Mouse (Mus musculus) heart, adult 2 months (tissue): ENCODE measurements around the gene Gigyf2. TPM values are rescaled to one million over a fixed set of nuclear protein-coding genes. Genes with fewer than 3 reads are reported as not detected.

Experiments used
- DNase-seq, 2 experiments: peaks; one replicate each; pipeline ENCODE4 v3.0.0; 2021
- H3K27ac ChIP-seq: fragments of 200-600 bp; 2 replicates; pipeline ENCODE4 v1.8.1; 2022
- H3K27me3 ChIP-seq: fragments of 200-500 bp; 2 replicates; pipeline ENCODE4 v1.6.1; 2012; ENCODE audit warnings: mild to moderate bottlenecking, low read length, inconsistent platforms, mixed read lengths; ENCODE audit not compliant: control insufficient read depth, insufficient read depth
- H3K36me3 ChIP-seq: fragments of 200-500 bp; 2 replicates; pipeline ENCODE4 v1.6.1; 2012; ENCODE audit warnings: low read length, inconsistent platforms; ENCODE audit not compliant: control insufficient read depth, insufficient read depth
- H3K4me1 ChIP-seq: fragments of 200-500 bp; 2 replicates; pipeline ENCODE4 v1.6.1; 2011; ENCODE audit warnings: low read length; ENCODE audit not compliant: control insufficient read depth, insufficient read depth
- H3K4me3 ChIP-seq: fragments of 200-600 bp; 2 replicates; pipeline ENCODE4 v1.8.1; 2022
- H3K79me2 ChIP-seq: fragments of 200-500 bp; replicated peaks from 2 replicates; pipeline ENCODE4 v1.6.1; 2012; ENCODE audit warnings: mild to moderate bottlenecking, inconsistent platforms, low read length, moderate library complexity, mixed read lengths; ENCODE audit not compliant: control insufficient read depth, insufficient read depth
- H3K9ac ChIP-seq: fragments of 200-500 bp; 2 replicates; pipeline ENCODE4 v1.6.1; 2012; ENCODE audit warnings: low read depth, mild to moderate bottlenecking, control low read depth, inconsistent platforms, low read length, mixed read lengths
- CTCF ChIP-seq: fragments of 200-600 bp; IDR thresholded peaks from 2 replicates; pipeline ENCODE4 v1.8.1; 2022; ENCODE audit warnings: antibody characterized with exemption, mild to moderate bottlenecking, moderate library complexity
- EP300 ChIP-seq: fragments of 200-500 bp; IDR thresholded peaks from 2 replicates; pipeline ENCODE4 v1.6.1; 2011; ENCODE audit warnings: low read depth, low read length, control low read depth; ENCODE audit not compliant: insufficient read depth
- POLR2A ChIP-seq: fragments of 200-500 bp; IDR thresholded peaks from 2 replicates; pipeline ENCODE4 v1.6.1; 2011; ENCODE audit warnings: mild to moderate bottlenecking, low read depth, low read length, control low read depth; ENCODE audit not compliant: insufficient read depth
- WGBS: fragments of 180-500 bp; shearing (Covaris S2); methylation state at CpG from one replicate; pipeline ENCODE4 v1.1.7; 2018; 5-methylcytosine and 5-hydroxymethylcytosine counted together
- intact Hi-C: fragments of 180-260 bp; cut with DNase I; formaldehyde crosslinking; loops from one replicate; pipeline ENCODE4 v1.15.1; 2025
- polyA plus RNA-seq: library from polyadenylated mRNA; depleted of rRNA; stranded (reverse); fragments of >200 nt; gene quantifications from 2 replicates; pipeline ENCODE4 v1.2.3, GENCODE M21; 2012
- total RNA-seq, 2 experiments: library from RNA; stranded (reverse); gene quantifications; 2 replicates each; pipeline ENCODE4 v1.2.3; 2021

Gene Gigyf2
- total and polyA plus RNA-seq, 3 experiments: 19.3 to 47.7 (median 47.4) TPM

DNA sequence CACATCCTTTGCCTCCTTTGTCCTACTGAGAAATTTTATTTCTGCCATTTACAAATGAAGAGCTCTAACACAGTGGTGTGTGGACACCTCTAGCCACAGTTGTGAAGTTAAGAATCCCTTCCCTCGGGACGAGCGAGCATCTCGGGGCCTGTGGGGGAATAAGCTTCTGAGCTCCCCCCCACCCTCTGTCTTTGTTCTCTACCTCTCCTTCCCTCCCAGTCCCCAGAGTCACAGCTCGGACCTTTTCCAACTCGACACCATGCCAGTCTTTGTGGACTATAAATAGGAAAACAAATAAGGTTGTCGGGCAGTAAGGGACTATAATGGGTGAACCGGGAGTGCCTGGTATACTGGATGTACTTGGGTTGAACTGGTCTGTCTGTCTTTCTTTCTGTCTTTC lies 35.4 kb upstream of the Gigyf2 start:
- Histone ChIP-seq H3K27ac (no peak overlapping the region), H3K36me3 (no peaks in the 10 kb centered on the region), H3K27me3 (no peaks in the 10 kb centered on the region), H3K4me1 (peaks cover 2% of the 10 kb centered on the region), H3K9ac (no peak overlapping the region), H3K4me3 (no peak overlapping the region), H3K79me2 (no peaks in the 10 kb centered on the region)
- 44% methylated on average over 8 of the region's 8 CpGs for WGBS
- intact Hi-C loops: no loop called here
- peak; percentile 40 to 45 for DNase-seq
- TF ChIP-seq CTCF (no peak), EP300 (no peak), POLR2A (no peak)

DNA sequence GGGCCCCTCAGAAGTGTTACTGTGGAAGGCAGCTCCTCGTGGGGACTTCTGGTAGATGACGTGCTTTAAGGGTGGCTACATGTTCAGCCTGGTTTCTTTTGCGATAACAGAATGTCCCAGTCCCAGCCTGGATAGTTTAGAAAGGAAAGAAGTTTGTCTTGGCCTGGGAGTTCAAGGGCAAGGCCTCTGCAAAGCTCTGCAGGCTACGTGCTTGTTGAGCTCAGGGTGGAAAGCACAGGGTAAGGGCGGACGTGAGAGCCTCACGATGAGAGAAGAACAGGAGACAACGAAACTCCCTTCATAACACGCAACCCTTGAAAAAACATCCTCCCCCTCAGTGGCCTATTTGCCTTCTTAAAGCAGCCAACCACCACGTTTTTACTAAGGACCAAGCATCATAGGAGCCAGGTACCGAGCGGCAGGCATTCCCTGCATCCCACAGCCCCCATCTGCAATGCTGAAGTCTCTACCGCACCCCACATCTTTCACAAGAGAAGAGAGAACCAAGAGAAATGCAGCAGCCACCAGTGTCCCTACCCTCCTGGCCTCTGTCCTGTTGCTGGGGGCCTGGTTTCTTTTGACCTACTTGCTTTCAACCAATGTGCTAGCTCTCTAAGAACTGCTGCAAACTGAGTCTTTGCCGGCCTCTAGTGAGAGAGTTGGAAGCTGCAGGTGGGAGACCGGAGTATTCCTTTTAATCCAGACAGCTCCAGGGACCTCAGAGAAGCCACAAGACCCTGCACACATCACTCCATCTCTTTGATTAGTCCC lies 34.2 kb upstream of the Gigyf2 start:
- H3K79me2 ChIP-seq: no peaks in the 10 kb centered on the region
- peak overlapping the region; percentile 28 for H3K27ac ChIP-seq
- intact Hi-C loops: loop anchor here (1.0 to 2.0 kb wide), 2 partner anchors 34 to 46 kb away; no protein-coding TSS in a partner anchor
- TF ChIP-seq EP300 (no peak), CTCF (peak; percentile 70), POLR2A (no peak)
- DNase-seq: peak; percentile 53 to 55
- no peak overlapping the region for H3K4me3 ChIP-seq
- H3K9ac ChIP-seq: no peak overlapping the region
- no peaks in the 10 kb centered on the region for H3K27me3 ChIP-seq
- no peaks in the 10 kb centered on the region for H3K36me3 ChIP-seq
- 63% methylated on average over 15 of the region's 15 CpGs for WGBS
- H3K4me1 ChIP-seq: peaks cover 2% of the 10 kb centered on the region

DNA sequence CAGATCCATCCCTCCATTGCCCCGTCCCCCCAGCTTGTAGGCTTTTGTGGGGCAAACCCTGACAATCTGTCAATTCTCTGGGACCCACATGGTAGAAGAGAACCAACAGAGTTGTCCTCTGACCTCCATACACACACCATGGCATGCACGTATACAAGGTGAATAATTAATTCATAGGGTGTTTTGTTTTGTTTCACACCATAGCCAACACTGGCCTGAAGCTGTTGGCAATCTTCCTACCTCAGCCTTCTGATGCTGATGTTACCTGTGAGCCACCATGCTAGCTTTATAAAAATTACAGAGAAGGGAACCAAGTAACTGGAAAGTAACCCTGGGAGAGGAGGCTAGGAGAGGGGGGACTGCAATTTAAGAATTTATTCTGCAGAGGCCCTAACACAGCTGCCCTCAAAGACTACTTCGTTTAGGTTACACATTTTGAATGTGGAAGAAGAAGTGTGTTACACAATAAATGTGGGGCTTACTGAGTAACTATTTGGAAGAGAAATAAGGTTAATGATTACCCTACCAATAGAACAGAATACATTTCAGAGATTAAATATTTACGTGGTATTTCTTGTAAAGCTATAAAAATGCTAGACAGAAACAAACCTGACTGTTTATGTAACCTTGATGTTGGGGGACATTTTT lies 32.6 kb upstream of the Gigyf2 start:
- H3K9ac ChIP-seq: no peak overlapping the region
- no peak overlapping the region for H3K4me3 ChIP-seq
- no peak overlapping the region for H3K27ac ChIP-seq
- intact Hi-C loops: no loop called here
- no peaks in the 10 kb centered on the region for H3K79me2 ChIP-seq
- TF ChIP-seq CTCF: no peak
- no peak for TF ChIP-seq POLR2A
- TF ChIP-seq EP300: no peak
- 79% methylated on average over 4 of the region's 4 CpGs for WGBS
- DNase-seq: no peak
- no peaks in the 10 kb centered on the region for H3K36me3 ChIP-seq
- no peaks in the 10 kb centered on the region for H3K27me3 ChIP-seq
- peaks cover 2% of the 10 kb centered on the region for H3K4me1 ChIP-seq

DNA sequence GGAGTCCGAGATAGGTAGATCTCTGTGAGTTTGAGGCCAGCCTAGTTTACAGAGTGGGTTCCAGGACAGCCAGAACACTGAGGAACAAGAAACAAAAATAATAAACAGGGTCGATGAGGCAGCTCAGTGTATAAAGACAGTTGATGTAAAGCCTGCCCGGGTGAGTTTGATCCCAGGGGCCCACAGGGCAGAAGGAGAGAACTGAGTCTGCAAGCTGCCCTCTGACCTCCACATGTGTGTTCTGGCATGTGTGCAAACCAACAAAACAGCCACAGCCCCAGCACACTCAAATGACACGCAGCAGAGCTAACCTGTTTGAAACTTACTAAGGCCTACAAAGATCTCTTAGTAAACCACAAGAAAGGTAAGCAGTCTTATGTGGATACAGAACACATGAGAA lies 31.8 kb upstream of the Gigyf2 start:
- TF ChIP-seq CTCF: no peak
- TF ChIP-seq POLR2A: no peak
- no peak for TF ChIP-seq EP300
- intact Hi-C loops: no loop called here
- no peak for DNase-seq
- no peaks in the 10 kb centered on the region for H3K27me3 ChIP-seq
- no peak overlapping the region for H3K9ac ChIP-seq
- no peak overlapping the region for H3K4me3 ChIP-seq
- WGBS: 64% methylated on average over 4 of the region's 4 CpGs
- no peaks in the 10 kb centered on the region for H3K79me2 ChIP-seq
- peaks cover 2% of the 10 kb centered on the region for H3K4me1 ChIP-seq
- H3K36me3 ChIP-seq: no peaks in the 10 kb centered on the region
- no peak overlapping the region for H3K27ac ChIP-seq

DNA sequence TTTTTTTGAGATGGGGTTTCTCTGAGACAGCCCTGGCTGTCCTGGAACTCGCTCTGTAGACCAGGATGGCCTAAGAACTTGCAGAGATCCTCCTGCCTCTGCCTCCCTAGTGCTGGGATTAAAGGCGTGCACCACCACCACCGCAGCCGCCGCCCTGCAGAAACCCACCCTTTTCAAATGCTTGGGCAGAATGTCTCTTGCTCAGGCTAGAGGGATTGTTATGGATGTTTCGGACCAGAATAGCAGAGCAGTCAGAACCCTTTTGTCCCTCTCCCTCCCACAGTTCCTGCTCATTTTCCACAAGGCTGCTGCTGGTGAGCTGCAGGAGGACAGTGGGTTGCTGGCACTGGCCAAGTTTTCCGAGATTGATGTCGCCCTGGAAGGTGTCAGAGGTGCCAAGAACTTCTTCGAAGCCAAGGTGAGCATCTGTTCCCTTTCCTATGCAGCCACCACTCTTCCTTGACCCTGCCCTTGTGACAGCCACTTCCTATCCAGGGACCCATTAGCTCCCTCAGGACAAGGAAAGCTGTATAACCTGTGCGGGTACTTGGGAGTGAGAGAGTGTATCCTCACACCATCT lies 29.4 kb upstream of the Gigyf2 start:
- H3K36me3 ChIP-seq: no peaks in the 10 kb centered on the region
- no peak for DNase-seq
- H3K9ac ChIP-seq: no peak overlapping the region
- H3K4me1 ChIP-seq: peaks cover 2% of the 10 kb centered on the region; the same call in 1 of the 2 replicates
- H3K27ac ChIP-seq: no peak overlapping the region
- 82% methylated on average over 10 of the region's 10 CpGs for WGBS
- no peaks in the 10 kb centered on the region for H3K79me2 ChIP-seq
- no peak overlapping the region for H3K4me3 ChIP-seq
- intact Hi-C loops: no loop called here
- no peaks in the 10 kb centered on the region for H3K27me3 ChIP-seq
- TF ChIP-seq POLR2A: no peak
- no peak for TF ChIP-seq EP300
- TF ChIP-seq CTCF: no peak
